Mouse (Mus musculus) megakaryocyte, embryonic 14.5 days (primary cell): ENCODE data around the gene Bri3bp.

Source experiments
- FLI1 ChIP-seq: IDR thresholded peaks from 2 replicates; pipeline ENCODE4 v1.6.1; 2012; ENCODE audit warnings: low read length, inconsistent platforms, mixed read lengths
- GATA1 ChIP-seq: IDR thresholded peaks from 3 replicates; pipeline ENCODE4 v1.6.1; 2012; ENCODE audit warnings: mixed read lengths, low read length, inconsistent platforms, borderline replicate concordance

DNA sequence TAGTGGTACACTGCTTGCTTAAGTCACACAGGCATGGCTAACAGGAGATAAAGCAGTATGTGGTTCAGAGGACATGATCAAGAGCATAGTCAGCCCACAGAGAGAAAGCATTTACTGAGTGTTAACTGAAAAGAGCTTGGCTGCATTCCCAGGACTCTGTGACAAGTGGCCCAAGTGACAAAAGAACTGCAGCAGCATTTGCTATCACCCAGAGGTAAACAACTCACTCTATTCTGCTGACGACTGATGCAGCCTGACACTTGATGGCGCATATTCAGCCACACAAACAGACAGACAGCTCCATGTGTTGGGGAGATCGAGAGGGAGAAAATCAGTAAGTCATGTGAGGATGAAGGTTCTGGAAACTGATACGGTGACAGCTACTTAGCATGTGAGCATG lies 27.6 kb upstream of the Bri3bp start:
- TF ChIP-seq GATA1 (no peak), FLI1 (no peak)
